Mouse (Mus musculus): ENCODE measurements at regions not wholly inside any gene's neighbourhood (a gene's known extent, or its start where the extent isn't known, plus 50 kb on each side); places are given as distances from the start of the nearest gene placed in this dataset.
A peak's percentile ranks its signal among the peaks of the same experiment; 100 is the strongest.

DNA sequence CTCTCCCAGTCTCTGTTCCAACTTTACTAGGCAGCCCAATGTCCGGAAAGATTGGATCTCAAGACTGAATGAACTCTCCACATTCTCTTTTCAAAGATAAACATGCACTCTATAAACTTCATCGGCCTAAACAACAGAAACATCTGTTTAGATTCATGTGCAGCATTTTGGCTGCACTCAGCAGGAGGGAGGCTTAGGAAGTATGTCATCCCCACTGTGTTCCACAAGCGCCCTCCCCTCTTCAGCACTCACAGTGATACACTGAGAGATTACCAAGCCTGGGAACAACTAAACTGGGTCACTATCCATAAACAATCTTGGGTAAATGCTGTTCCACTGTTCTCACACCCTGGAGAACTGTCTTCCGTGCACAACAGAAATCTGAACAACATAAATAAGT, 185.5 kb upstream of the Gm11114 start:
- DNase-seq (peak; percentile 70), ATAC-seq (ENCODE audit: insufficient read depth) (peak; percentile 97)
- Histone ChIP-seq H3K27ac (ENCODE audit: low read depth) (no peak overlapping the region), H3K4me2 (no peak overlapping the region), H3K27me3 (ENCODE audit: insufficient read depth, low read length) (no peaks in the 10 kb centered on the region), H3K36me3 (ENCODE audit: insufficient read depth) (no peaks in the 10 kb centered on the region), H3K4me3 (ENCODE audit: low read depth, low read length) (no peak overlapping the region), H3K4me1 (ENCODE audit: insufficient read depth) (no peaks in the 10 kb centered on the region), H3K9me3 (ENCODE audit: low read depth, low read length) (no peaks in the 10 kb centered on the region), H3K9ac (no peak overlapping the region)
- 37% methylated on average over 4 of the region's 4 CpGs for WGBS
- TF ChIP-seq CTCF (IDR thresholded peaks at IDR 0.05; ENCODE audit: low read depth), result no peak

DNA sequence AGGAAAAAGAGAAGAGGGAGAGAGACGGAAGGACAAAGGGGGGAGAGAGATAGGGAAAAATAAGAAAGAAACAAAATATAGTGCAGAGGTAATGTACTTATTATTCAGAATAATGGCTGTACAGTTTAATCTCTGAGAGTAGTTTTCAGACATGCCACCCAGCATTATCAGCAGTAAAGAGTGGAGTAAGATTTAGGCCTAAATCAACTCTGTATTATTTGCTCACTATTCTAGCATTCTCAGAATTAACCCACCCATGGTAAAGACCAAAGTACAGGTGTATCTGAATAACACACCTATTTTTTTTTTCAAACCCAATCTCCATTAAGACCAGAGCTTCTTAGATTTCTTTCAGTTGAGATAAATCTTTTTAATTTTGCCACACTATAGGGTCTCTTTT, 177.7 kb upstream of the Gm11114 start:
- H3K27ac ChIP-seq (ENCODE audit: low read depth), result no peak overlapping the region
- no peak for ATAC-seq (ENCODE audit: insufficient read depth)

GRCm38 (mm10) chr9:85136715-85137582, 175.6 kb upstream of the Gm11114 start:
- peak; percentile 62 for ATAC-seq (ENCODE audit: insufficient read depth)

More for the DNA sequence above, 177.7 kb upstream of the Gm11114 start:
- Histone ChIP-seq H3K4me2 (no peak overlapping the region), H3K4me3 (ENCODE audit: low read depth, low read length) (no peak overlapping the region), H3K27me3 (ENCODE audit: insufficient read depth, low read length) (no peaks in the 10 kb centered on the region), H3K36me3 (ENCODE audit: insufficient read depth) (no peaks in the 10 kb centered on the region), H3K4me1 (ENCODE audit: insufficient read depth) (peaks cover 2% of the 10 kb centered on the region; the same call in 1 of the 2 replicates), H3K9ac (no peak overlapping the region), H3K9me3 (ENCODE audit: low read depth, low read length) (no peaks in the 10 kb centered on the region)
- WGBS, result 45% methylated on average over 1 of the region's 1 CpGs
- no peak for DNase-seq
- no peak for TF ChIP-seq CTCF (IDR thresholded peaks at IDR 0.05; ENCODE audit: low read depth)

DNA sequence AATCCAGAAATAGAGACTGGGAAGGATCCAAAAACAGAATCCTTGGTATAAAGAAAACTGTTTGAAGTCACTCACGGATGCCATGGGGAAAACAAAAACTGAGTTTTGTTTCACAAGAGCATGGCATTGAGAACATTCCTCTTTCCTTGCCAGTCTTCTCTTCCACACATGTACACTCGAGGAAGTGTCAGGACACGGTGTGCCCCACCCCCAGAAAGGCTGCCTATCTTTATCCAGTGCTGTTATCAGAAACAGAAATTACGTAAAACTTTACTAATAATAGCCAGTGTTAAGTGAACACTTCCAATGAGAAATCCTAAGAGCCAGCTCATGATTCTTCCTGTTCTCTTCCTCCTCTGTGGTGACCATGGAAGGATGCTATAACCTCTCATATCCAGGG, 172.7 kb upstream of the Gm11114 start:
- DNase-seq, result no peak
- Histone ChIP-seq H3K27me3 (ENCODE audit: insufficient read depth, low read length) (no peaks in the 10 kb centered on the region), H3K4me1 (ENCODE audit: insufficient read depth) (peaks cover 2% of the 10 kb centered on the region; the same call in 1 of the 2 replicates), H3K4me3 (ENCODE audit: low read depth, low read length) (no peak overlapping the region), H3K4me2 (no peak overlapping the region), H3K27ac (ENCODE audit: low read depth) (no peak overlapping the region), H3K9ac (no peak overlapping the region), H3K36me3 (ENCODE audit: insufficient read depth) (no peaks in the 10 kb centered on the region), H3K9me3 (ENCODE audit: low read depth, low read length) (no peaks in the 10 kb centered on the region)
- 44% methylated on average over 4 of the region's 4 CpGs for WGBS
- no peak for TF ChIP-seq CTCF (IDR thresholded peaks at IDR 0.05; ENCODE audit: low read depth)
- no peak for ATAC-seq (ENCODE audit: insufficient read depth)

More at GRCm38 (mm10) chr9:85136715-85137582, 175.6 kb upstream of the Gm11114 start:
- peak; percentile 49 for DNase-seq
- Histone ChIP-seq H3K9ac (no peak overlapping the region), H3K9me3 (ENCODE audit: low read depth, low read length) (no peaks in the 10 kb centered on the region), H3K4me3 (ENCODE audit: low read depth, low read length) (no peak overlapping the region), H3K27ac (ENCODE audit: low read depth) (no peak overlapping the region; the same call in 1 of the 2 replicates), H3K4me2 (no peak overlapping the region), H3K36me3 (ENCODE audit: insufficient read depth) (no peaks in the 10 kb centered on the region), H3K4me1 (ENCODE audit: insufficient read depth) (peaks cover 2% of the 10 kb centered on the region; the same call in 1 of the 2 replicates), H3K27me3 (ENCODE audit: insufficient read depth, low read length) (no peaks in the 10 kb centered on the region)
- WGBS, result 29% methylated on average over 6 of the region's 6 CpGs
- no peak for TF ChIP-seq CTCF (IDR thresholded peaks at IDR 0.05; ENCODE audit: low read depth)

DNA sequence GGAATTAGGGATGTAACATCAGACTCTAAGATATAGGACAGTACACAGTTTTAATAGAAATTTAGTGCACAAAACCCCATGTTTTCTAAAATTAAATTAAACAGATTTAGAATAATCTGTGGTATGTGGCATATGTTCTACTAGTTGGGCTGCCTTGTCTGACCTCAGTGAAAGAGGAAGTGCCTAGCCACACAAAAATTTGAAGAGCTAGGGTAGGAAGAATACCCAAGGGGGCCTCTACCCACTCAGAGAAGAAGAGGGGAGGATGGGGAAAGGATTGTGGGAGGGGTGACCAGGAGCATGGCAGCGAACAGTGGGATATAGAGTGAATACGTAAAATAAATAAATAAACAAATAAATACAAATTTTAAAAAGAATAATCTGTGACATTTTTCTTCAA, 168.2 kb upstream of the Gm11114 start:
- 87% methylated on average over 2 of the region's 2 CpGs for WGBS
- Histone ChIP-seq H3K27ac (ENCODE audit: low read depth) (no peak overlapping the region), H3K4me2 (no peak overlapping the region), H3K4me1 (ENCODE audit: insufficient read depth) (no peaks in the 10 kb centered on the region; the same call in 1 of the 2 replicates), H3K9ac (no peak overlapping the region), H3K9me3 (ENCODE audit: low read depth, low read length) (no peaks in the 10 kb centered on the region), H3K27me3 (ENCODE audit: insufficient read depth, low read length) (no peaks in the 10 kb centered on the region), H3K36me3 (ENCODE audit: insufficient read depth) (no peaks in the 10 kb centered on the region), H3K4me3 (ENCODE audit: low read depth, low read length) (no peak overlapping the region)
- TF ChIP-seq CTCF (IDR thresholded peaks at IDR 0.05; ENCODE audit: low read depth), result no peak
- DNase-seq (no peak), ATAC-seq (ENCODE audit: insufficient read depth) (no peak)

DNA sequence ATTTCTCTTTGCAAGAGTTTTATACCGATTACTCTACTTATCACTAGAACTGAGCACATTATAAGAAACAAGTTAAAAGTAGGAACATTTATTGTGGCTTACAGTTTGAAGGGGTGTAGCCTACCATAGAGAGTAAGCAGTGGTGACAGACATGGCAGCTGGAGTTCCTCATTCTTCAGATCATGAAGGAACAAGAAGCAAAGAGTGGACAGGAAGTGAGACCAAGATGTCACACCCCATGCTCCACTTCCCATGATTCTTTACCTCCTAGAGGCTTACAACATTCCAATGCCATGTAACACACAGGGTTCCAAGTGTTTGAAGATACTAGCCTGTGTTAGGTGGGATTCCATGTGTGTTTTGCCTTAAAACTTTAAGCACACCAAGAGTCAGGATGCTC, 146.9 kb upstream of the Gm11114 start:
- 48% methylated on average over 1 of the region's 1 CpGs for WGBS
- no peaks in the 10 kb centered on the region for H3K9me3 ChIP-seq (ENCODE audit: low read depth, low read length)
- no peak for TF ChIP-seq CTCF (IDR thresholded peaks at IDR 0.05; ENCODE audit: low read depth)
- DNase-seq, result no peak
- no peak overlapping the region for H3K4me2 ChIP-seq
- no peak overlapping the region for H3K4me3 ChIP-seq (ENCODE audit: low read depth, low read length)
- no peak for ATAC-seq (ENCODE audit: insufficient read depth)
- H3K9ac ChIP-seq, result no peak overlapping the region
- no peaks in the 10 kb centered on the region for H3K27me3 ChIP-seq (ENCODE audit: insufficient read depth, low read length)
- no peak overlapping the region for H3K27ac ChIP-seq (ENCODE audit: low read depth)
- no peaks in the 10 kb centered on the region for H3K4me1 ChIP-seq (ENCODE audit: insufficient read depth)
- no peaks in the 10 kb centered on the region for H3K36me3 ChIP-seq (ENCODE audit: insufficient read depth)

GRCm38 (mm10) chr9:85167243-85167642, 145.3 kb upstream of the Gm11114 start:
- no peaks in the 10 kb centered on the region for H3K4me1 ChIP-seq (ENCODE audit: insufficient read depth)
- H3K27ac ChIP-seq (ENCODE audit: low read depth), result no peak overlapping the region
- TF ChIP-seq CTCF (IDR thresholded peaks at IDR 0.05; ENCODE audit: low read depth), result no peak
- H3K4me3 ChIP-seq (ENCODE audit: low read depth, low read length), result no peak overlapping the region
- no peaks in the 10 kb centered on the region for H3K36me3 ChIP-seq (ENCODE audit: insufficient read depth)
- no peaks in the 10 kb centered on the region for H3K27me3 ChIP-seq (ENCODE audit: insufficient read depth, low read length)
- DNase-seq, result no peak
- ATAC-seq (ENCODE audit: insufficient read depth), result no peak
- H3K9ac ChIP-seq, result no peak overlapping the region
- no peak overlapping the region for H3K4me2 ChIP-seq
- no peaks in the 10 kb centered on the region for H3K9me3 ChIP-seq (ENCODE audit: low read depth, low read length)

All from lung, embryonic 14.5 days (tissue).